Mouse (Mus musculus): ENCODE data around the gene Tns3.
"Not testable (repeated sequence)": the region's sequence is repeated elsewhere in the genome, so short reads cannot be mapped to it uniquely, and the experiment has no call there.

The Tns3 gene

GRCm38 (mm10) chr11:8622668-8623067 is 41.7 kb downstream of the Tns3 start:
- DNase-seq (ENCODE audit: low read depth, low spot score) = no peak

GRCm38 (mm10) chr11:8619111-8619510 is 45.2 kb downstream of the Tns3 start:
- DNase-seq (ENCODE audit: low read depth, low spot score) = not testable (repeated sequence)

- no peak for DNase-seq (ENCODE audit: low read depth, low spot score)
Measured at GRCm38 (mm10) chr11:8618301-8618700, 46.0 kb downstream of the Tns3 start.

- DNase-seq (ENCODE audit: low read depth, low spot score) = no peak
Measured at GRCm38 (mm10) chr11:8615436-8615835, 48.9 kb downstream of the Tns3 start.

GRCm38 (mm10) chr11:8610456-8610855 is 53.9 kb downstream of the Tns3 start:
- no peak for DNase-seq (ENCODE audit: low read depth, low spot score)

- no peak for DNase-seq (ENCODE audit: low read depth, low spot score)
Measured at GRCm38 (mm10) chr11:8609873-8610272, 54.5 kb downstream of the Tns3 start.

- no peak for DNase-seq (ENCODE audit: low read depth, low spot score)
Measured at GRCm38 (mm10) chr11:8607123-8607522, 57.2 kb downstream of the Tns3 start.

- DNase-seq (ENCODE audit: low read depth, low spot score) = no peak
Measured at GRCm38 (mm10) chr11:8604789-8605569, 59.4 kb downstream of the Tns3 start.

- no peak for DNase-seq (ENCODE audit: low read depth, low spot score)
Measured at GRCm38 (mm10) chr11:8602606-8603005, 61.7 kb downstream of the Tns3 start.

- DNase-seq (ENCODE audit: low read depth, low spot score) = no peak
Measured at GRCm38 (mm10) chr11:8601411-8601821, 62.9 kb downstream of the Tns3 start.

- no peak for DNase-seq (ENCODE audit: low read depth, low spot score)
Measured at GRCm38 (mm10) chr11:8595642-8596041, 68.7 kb downstream of the Tns3 start.

- DNase-seq (ENCODE audit: low read depth, low spot score) = no peak
Measured at GRCm38 (mm10) chr11:8593172-8593571, 71.2 kb downstream of the Tns3 start.

GRCm38 (mm10) chr11:8591271-8591670 is 73.1 kb downstream of the Tns3 start:
- DNase-seq (ENCODE audit: low read depth, low spot score) = no peak

- DNase-seq (ENCODE audit: low read depth, low spot score) = no peak
Measured at GRCm38 (mm10) chr11:8589226-8589905, 75.0 kb downstream of the Tns3 start.

- DNase-seq (ENCODE audit: low read depth, low spot score) = no peak
Measured at GRCm38 (mm10) chr11:8587941-8588340, 76.4 kb downstream of the Tns3 start.

- DNase-seq (ENCODE audit: low read depth, low spot score) = no peak
Measured at GRCm38 (mm10) chr11:8586996-8587644, 77.2 kb downstream of the Tns3 start.

- no peak for DNase-seq (ENCODE audit: low read depth, low spot score)
Measured at GRCm38 (mm10) chr11:8586374-8586773, 78.0 kb downstream of the Tns3 start.

- DNase-seq (ENCODE audit: low read depth, low spot score) = no peak
Measured at GRCm38 (mm10) chr11:8585686-8586085, 78.6 kb downstream of the Tns3 start.

- DNase-seq (ENCODE audit: low read depth, low spot score) = no peak
Measured at GRCm38 (mm10) chr11:8584925-8585324, 79.4 kb downstream of the Tns3 start.

GRCm38 (mm10) chr11:8584307-8584706 is 80.0 kb downstream of the Tns3 start:
- no peak for DNase-seq (ENCODE audit: low read depth, low spot score)

GRCm38 (mm10) chr11:8583137-8583536 is 81.2 kb downstream of the Tns3 start:
- DNase-seq (ENCODE audit: low read depth, low spot score) = no peak

- no peak for DNase-seq (ENCODE audit: low read depth, low spot score)
Measured at GRCm38 (mm10) chr11:8582101-8582920, 82.0 kb downstream of the Tns3 start.

All from c-Kit-negative CD71-positive TER-119-positive erythroid progenitor cells, embryonic 14.5 days (primary cell).